9 mouse cellular contexts compared by ENCODE assay signal in genomic region chr3:115711393-115711792, GRCm38 (mm10). TPM values are rescaled to one million over a fixed set of nuclear protein-coding genes. Genes with fewer than 3 reads are reported as not detected.
DNase-seq lines count a peak whose midpoint lies in the region; ATAC-seq lines count a peak whose summit lies in the region.
"Had no signal": no experiment of that assay in that cellular context is flagged by ENCODE, and none has a peak within 500 bp of the region (broad histone marks: within the 10 kb centered on the region; RNA-seq: fewer than 3 reads in every experiment).

No protein-coding gene starts in this region.

- H3K4me1 ChIP-seq in embryonic facial prominence, embryonic 14.5 days (ENCODE audit: control insufficient read depth, insufficient read depth, low read length): no peaks in the 10 kb centered on the region

- 73% methylated on average over 2 of the region's 3 CpGs for WGBS in embryonic facial prominence, embryonic 14.5 days

- ATAC-seq in embryonic facial prominence, embryonic 14.5 days (ENCODE audit: low read depth): no peak

- H3K36me3 ChIP-seq in embryonic facial prominence, embryonic 14.5 days (ENCODE audit: control insufficient read depth, insufficient read depth, low read length): peaks cover 12% of the 10 kb centered on the region

- H3K4me2 ChIP-seq in embryonic facial prominence, embryonic 14.5 days (ENCODE audit: low read depth, low read length): peak overlapping the region; percentile 74

- DNase-seq in gastrocnemius, postnatal 25 days: peak; percentile 42
- no peak for DNase-seq in gastrocnemius, postnatal 10 days
- DNase-seq in embryonic facial prominence, embryonic 14.5 days (ENCODE audit: low spot score): no peak
- DNase-seq in heart, postnatal 4 days: peak; percentile 32
- DNase-seq in lung, postnatal 25 days (ENCODE audit: low spot score): peak; percentile 25
- no peak for DNase-seq in urinary bladder, adult 18-20 months (ENCODE audit: low spot score in 2 of 2)
- no peak for DNase-seq in cerebellum, adult 9-10 months
- no peak for DNase-seq in layer of hippocampus, adult 9-10 months (ENCODE audit: low spot score)

- H3K4me3 ChIP-seq in embryonic facial prominence, embryonic 14.5 days (ENCODE audit: low read depth, low read length): no peak overlapping the region
- H3K4me3 ChIP-seq: myocyte had no signal

- no peaks in the 10 kb centered on the region for H3K9me3 ChIP-seq in embryonic facial prominence, embryonic 14.5 days (ENCODE audit: control insufficient read depth, low read length)

- H3K27ac ChIP-seq in embryonic facial prominence, embryonic 14.5 days (replicated peaks; ENCODE audit: low read depth, low read length): no peak overlapping the region

- H3K27me3 ChIP-seq in embryonic facial prominence, embryonic 14.5 days (replicated peaks; ENCODE audit: control insufficient read depth, insufficient read depth, low read length): no peaks in the 10 kb centered on the region

- H3K9ac ChIP-seq in embryonic facial prominence, embryonic 14.5 days (ENCODE audit: low read depth, low read length): no peak overlapping the region

RNA-seq across cellular contexts. Expression of gene S1pr1, which starts 3.5 kb away (rescaled TPM):
- 10 to 100 TPM; 17.0 to 18.8 TPM for total RNA-seq in gastrocnemius, postnatal 25 days (2021)
- 10 to 100 TPM; 23.5 to 29.2 TPM for total RNA-seq in gastrocnemius, postnatal 10 days (2021)
- 28.2 and 28.4 TPM in 2 replicates for polyA plus RNA-seq in embryonic facial prominence, embryonic 14.5 days (2014; fragmentation: Nextera tagmentation; extraction: Ambion mirVana)
- total RNA-seq in heart, postnatal 4 days (2021): 100 to 1,000 TPM; 103 to 111 TPM

Comparison
In these comparisons a context has a peak if more than half of its experiments do, and no peak if none do; other contexts are left out.
1. DNase-seq: peak in gastrocnemius, postnatal 25 days (single experiment), heart, postnatal 4 days (single experiment) and lung, postnatal 25 days (single experiment); none in gastrocnemius, postnatal 10 days (single experiment), embryonic facial prominence, embryonic 14.5 days (single experiment), urinary bladder, adult 18-20 months (0 of 2), cerebellum, adult 9-10 months (single experiment) and layer of hippocampus, adult 9-10 months (single experiment).